Mouse (Mus musculus): ENCODE measurements around the gene 4933414I15Rik. TPM values are rescaled to one million over a fixed set of nuclear protein-coding genes. Genes with fewer than 3 reads are reported as not detected.

4933414I15Rik gene
- not detected in 2 replicates for polyA plus RNA-seq (2012; rRNA removed)

GRCm38 (mm10) chr11:50943506-50943905, at the start of gene 4933414I15Rik:
Gene 4933414I15Rik (minus strand): TSS chr11:50943765.
- no peak for TF ChIP-seq POLR2A (IDR thresholded peaks at IDR 0.05; ENCODE audit: extremely low read depth, insufficient read depth, low read length)
- no peak for TF ChIP-seq CTCF (IDR thresholded peaks at IDR 0.05; ENCODE audit: extremely low read depth, insufficient read depth, low read length)
- H3K4me3 ChIP-seq (ENCODE audit: insufficient read depth, low read length), result no peak within 1 kb of the TSS
- H3K27ac ChIP-seq (ENCODE audit: insufficient read depth, low read length), result no peak within 1 kb of the TSS
- H3K4me1 ChIP-seq (ENCODE audit: control insufficient read depth, insufficient read depth, low read length), result no peaks in the 10 kb centered on the region

DNA sequence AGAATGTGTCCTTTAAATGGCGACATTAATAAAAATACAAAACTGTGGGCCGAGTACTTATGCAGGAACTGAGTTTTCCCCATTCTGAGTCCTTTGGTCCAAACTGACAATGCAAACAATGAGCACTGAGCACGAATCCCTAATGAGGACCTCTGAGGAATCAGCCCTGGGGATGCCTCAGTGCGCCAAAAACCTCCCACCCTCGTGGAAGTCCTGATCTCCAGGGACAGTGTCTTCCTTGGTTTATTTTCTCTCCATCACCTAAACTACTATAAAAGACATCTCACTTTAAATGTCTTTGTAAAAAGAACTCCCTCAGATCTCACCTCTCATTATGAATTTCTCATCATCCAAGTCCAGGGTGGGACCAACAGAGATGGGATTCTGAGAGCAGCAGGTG, 38.1 kb upstream of the 4933414I15Rik start, which contains the start of gene Olfr1377:
Gene Olfr1377, plus strand, starts transcription at position 301 of the 400 bp plus-strand sequence.
- Histone ChIP-seq H3K4me1 (ENCODE audit: control insufficient read depth, insufficient read depth, low read length) (no peaks in the 10 kb centered on the region), H3K27ac (ENCODE audit: insufficient read depth, low read length) (no peak within 1 kb of the TSS), H3K4me3 (ENCODE audit: insufficient read depth, low read length) (no peak within 1 kb of the TSS)
- no peak for TF ChIP-seq POLR2A (IDR thresholded peaks at IDR 0.05; ENCODE audit: extremely low read depth, insufficient read depth, low read length)
- TF ChIP-seq CTCF (IDR thresholded peaks at IDR 0.05; ENCODE audit: extremely low read depth, insufficient read depth, low read length), result no peak

DNA sequence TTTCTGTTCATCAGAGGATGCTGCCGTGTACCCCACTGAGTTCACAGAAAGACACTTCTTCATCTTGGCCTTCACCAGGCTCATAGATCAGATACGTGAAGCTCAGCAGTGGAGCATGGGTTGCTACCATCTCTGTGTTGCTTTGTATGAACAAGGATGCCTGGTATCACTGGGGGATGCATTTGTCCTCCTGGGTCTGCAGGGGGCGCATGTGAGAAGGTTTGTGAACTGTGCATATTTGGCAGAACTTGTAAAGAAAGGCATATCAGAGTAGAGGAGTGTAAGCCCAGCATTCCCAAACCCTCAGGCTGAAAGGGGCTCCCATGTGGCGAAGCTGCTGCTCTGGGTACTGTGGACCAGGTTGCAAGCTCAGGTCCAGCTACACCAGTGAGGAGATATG, 33.7 kb upstream of the 4933414I15Rik start:
- Histone ChIP-seq H3K4me3 (ENCODE audit: insufficient read depth, low read length) (no peak overlapping the region), H3K4me1 (ENCODE audit: control insufficient read depth, insufficient read depth, low read length) (no peaks in the 10 kb centered on the region), H3K27ac (ENCODE audit: insufficient read depth, low read length) (no peak overlapping the region)
- TF ChIP-seq POLR2A (IDR thresholded peaks at IDR 0.05; ENCODE audit: extremely low read depth, insufficient read depth, low read length), result no peak
- TF ChIP-seq CTCF (IDR thresholded peaks at IDR 0.05; ENCODE audit: extremely low read depth, insufficient read depth, low read length), result 0 out of 2 replicates have a peak, but pooled peaks have one; percentile 13

- Histone ChIP-seq H3K27ac (ENCODE audit: insufficient read depth, low read length) (no peak within 1 kb of the TSS), H3K4me3 (ENCODE audit: insufficient read depth, low read length) (no peak within 1 kb of the TSS), H3K4me1 (ENCODE audit: control insufficient read depth, insufficient read depth, low read length) (no peaks in the 10 kb centered on the region)
- TF ChIP-seq CTCF (IDR thresholded peaks at IDR 0.05; ENCODE audit: extremely low read depth, insufficient read depth, low read length) (no peak), POLR2A (IDR thresholded peaks at IDR 0.05; ENCODE audit: extremely low read depth, insufficient read depth, low read length) (no peak)
Observed at GRCm38 (mm10) chr11:50966230-50966629, 22.7 kb upstream of the 4933414I15Rik start, which contains the start of gene Olfr1378. Gene Olfr1378 (plus strand): TSS chr11:50966530.

- no peak overlapping the region for H3K4me3 ChIP-seq (ENCODE audit: insufficient read depth, low read length)
- no peak overlapping the region for H3K27ac ChIP-seq (ENCODE audit: insufficient read depth, low read length)
- no peaks in the 10 kb centered on the region for H3K4me1 ChIP-seq (ENCODE audit: control insufficient read depth, insufficient read depth, low read length)
- no peak for TF ChIP-seq POLR2A (IDR thresholded peaks at IDR 0.05; ENCODE audit: extremely low read depth, insufficient read depth, low read length)
- TF ChIP-seq CTCF (IDR thresholded peaks at IDR 0.05; ENCODE audit: extremely low read depth, insufficient read depth, low read length), result no peak
Observed at GRCm38 (mm10) chr11:50964886-50965285, 21.3 kb upstream of the 4933414I15Rik start.

- H3K4me3 ChIP-seq (ENCODE audit: insufficient read depth, low read length), result no peak within 1 kb of the TSS
- H3K27ac ChIP-seq (ENCODE audit: insufficient read depth, low read length), result no peak within 1 kb of the TSS
- no peak for TF ChIP-seq CTCF (IDR thresholded peaks at IDR 0.05; ENCODE audit: extremely low read depth, insufficient read depth, low read length)
- no peak for TF ChIP-seq POLR2A (IDR thresholded peaks at IDR 0.05; ENCODE audit: extremely low read depth, insufficient read depth, low read length)
- no peaks in the 10 kb centered on the region for H3K4me1 ChIP-seq (ENCODE audit: control insufficient read depth, insufficient read depth, low read length)
Observed at GRCm38 (mm10) chr11:50953665-50954064, 10.1 kb upstream of the 4933414I15Rik start, which contains the start of gene Prop1. Gene Prop1 (minus strand): TSS chr11:50953765.

DNA sequence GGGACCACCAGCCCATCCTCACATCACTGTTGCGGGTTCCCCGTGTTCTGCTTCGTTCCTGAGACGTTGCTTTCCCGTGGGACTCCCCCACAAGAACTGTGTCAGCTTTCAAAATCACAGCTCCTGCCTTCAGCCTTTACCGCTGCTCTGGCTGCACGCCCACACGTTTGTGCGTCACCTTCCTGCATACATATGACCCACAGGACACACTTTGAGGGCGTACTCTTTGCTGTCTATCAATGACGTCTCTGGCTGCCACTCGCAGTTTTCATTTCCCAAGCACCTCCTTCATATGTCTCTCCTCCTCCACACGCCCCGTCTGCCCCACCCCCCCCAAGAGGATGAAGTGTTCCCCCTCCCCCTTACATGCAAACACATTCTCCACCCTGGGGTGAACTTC, 8.7 kb upstream of the 4933414I15Rik start:
- H3K4me3 ChIP-seq (ENCODE audit: insufficient read depth, low read length), result no peak overlapping the region
- no peak overlapping the region for H3K27ac ChIP-seq (ENCODE audit: insufficient read depth, low read length)
- no peaks in the 10 kb centered on the region for H3K4me1 ChIP-seq (ENCODE audit: control insufficient read depth, insufficient read depth, low read length)
- TF ChIP-seq POLR2A (IDR thresholded peaks at IDR 0.05; ENCODE audit: extremely low read depth, insufficient read depth, low read length) (no peak), CTCF (IDR thresholded peaks at IDR 0.05; ENCODE audit: extremely low read depth, insufficient read depth, low read length) (no peak)

GRCm38 (mm10) chr11:50942386-50942785, 1.2 kb downstream of the 4933414I15Rik start:
- no peaks in the 10 kb centered on the region for H3K4me1 ChIP-seq (ENCODE audit: control insufficient read depth, insufficient read depth, low read length)
- H3K4me3 ChIP-seq (ENCODE audit: insufficient read depth, low read length), result no peak overlapping the region
- H3K27ac ChIP-seq (ENCODE audit: insufficient read depth, low read length), result no peak overlapping the region
- TF ChIP-seq CTCF (IDR thresholded peaks at IDR 0.05; ENCODE audit: extremely low read depth, insufficient read depth, low read length) (no peak), POLR2A (IDR thresholded peaks at IDR 0.05; ENCODE audit: extremely low read depth, insufficient read depth, low read length) (no peak)

DNA sequence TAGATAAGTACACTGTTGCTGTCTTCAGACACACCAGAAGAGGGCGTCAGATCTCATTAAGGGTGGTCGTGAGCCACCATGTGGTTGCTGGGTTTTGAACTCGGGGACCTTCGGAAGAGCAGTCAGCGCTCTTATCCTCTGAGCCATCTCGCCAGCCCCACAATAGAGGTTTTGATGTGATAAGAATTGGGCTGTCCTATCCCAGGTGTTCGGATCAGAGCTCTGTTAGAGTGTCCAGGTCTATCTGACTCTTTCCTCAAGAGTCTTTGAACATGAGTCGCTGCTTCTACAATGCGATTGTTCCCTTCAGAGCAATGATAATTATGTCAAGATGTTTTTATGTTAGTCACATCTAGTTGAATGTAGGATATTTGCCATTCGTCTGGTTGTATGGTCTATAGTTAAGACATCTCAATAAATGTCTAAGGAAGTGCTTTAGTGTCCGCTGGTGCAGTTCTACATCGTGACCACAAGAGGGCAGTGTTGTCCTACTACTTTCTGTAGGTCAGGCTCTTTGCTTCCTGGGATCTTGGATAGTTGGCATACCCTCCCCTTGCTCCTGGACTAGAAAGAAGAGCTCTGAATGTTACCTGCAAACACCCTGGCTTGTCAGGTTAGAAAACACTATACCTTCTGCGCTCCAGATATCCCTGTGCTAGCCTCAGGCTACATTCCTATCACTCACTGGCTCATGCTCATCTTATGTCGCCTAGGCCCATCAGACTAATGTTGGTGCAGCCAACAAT, 3.8 kb downstream of the 4933414I15Rik start:
- Histone ChIP-seq H3K4me3 (ENCODE audit: insufficient read depth, low read length) (no peak overlapping the region), H3K27ac (ENCODE audit: insufficient read depth, low read length) (no peak overlapping the region), H3K4me1 (ENCODE audit: control insufficient read depth, insufficient read depth, low read length) (no peaks in the 10 kb centered on the region)
- TF ChIP-seq POLR2A (IDR thresholded peaks at IDR 0.05; ENCODE audit: extremely low read depth, insufficient read depth, low read length), result no peak
- peak; percentile 96 for TF ChIP-seq CTCF (IDR thresholded peaks at IDR 0.05; ENCODE audit: extremely low read depth, insufficient read depth, low read length)

DNA sequence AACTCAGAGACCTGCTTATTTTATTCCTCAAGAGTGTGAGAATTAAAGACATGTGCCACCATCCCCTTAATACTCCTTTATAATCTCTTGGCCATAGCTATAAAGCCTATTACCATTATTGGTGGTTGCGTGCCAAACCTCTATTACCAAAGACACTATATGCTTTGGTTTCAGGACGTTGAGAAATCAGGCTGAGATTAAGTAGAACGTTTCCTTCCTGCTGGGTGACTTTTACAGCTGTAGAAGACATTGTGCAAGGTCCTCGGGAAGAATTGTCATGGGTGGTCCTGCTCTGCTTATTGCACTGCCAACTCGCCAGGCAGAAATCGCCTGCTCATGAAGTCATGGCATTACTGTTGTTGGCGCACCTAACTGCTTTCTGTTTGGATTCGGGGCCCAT, 5.1 kb downstream of the 4933414I15Rik start:
- Histone ChIP-seq H3K27ac (ENCODE audit: insufficient read depth, low read length) (no peak overlapping the region), H3K4me1 (ENCODE audit: control insufficient read depth, insufficient read depth, low read length) (no peaks in the 10 kb centered on the region), H3K4me3 (ENCODE audit: insufficient read depth, low read length) (no peak overlapping the region)
- no peak for TF ChIP-seq CTCF (IDR thresholded peaks at IDR 0.05; ENCODE audit: extremely low read depth, insufficient read depth, low read length)
- no peak for TF ChIP-seq POLR2A (IDR thresholded peaks at IDR 0.05; ENCODE audit: extremely low read depth, insufficient read depth, low read length)
